Mouse (Mus musculus): Measurements from ENCODE around the gene Tmsb10. TPM values are rescaled to one million over a fixed set of nuclear protein-coding genes. Genes with fewer than 3 reads are reported as not detected.

Gene Tmsb10
- 2,371 and 2,823 TPM in 2 replicates for polyA plus RNA-seq (2012; rRNA removed)

GRCm38 (mm10) chr6:72958662-72959071 is at the start of gene Tmsb10:
Gene Tmsb10, minus strand, starts transcription at chr6:72958748.

Other genes starting within 250 kb of the Tmsb10 start
- gene Tcf7l1, start 169.5 kb downstream of the Tmsb10 start, polyA plus RNA-seq (2012; rRNA removed): 13.1 and 23.9 TPM in 2 replicates
- 80.2 and 80.8 TPM in 2 replicates for gene Kcmf1, start 58.8 kb downstream of the Tmsb10 start, polyA plus RNA-seq (2012; rRNA removed)